Mouse (Mus musculus): ENCODE results near the gene Fam208a. TPM values are rescaled to one million over a fixed set of nuclear protein-coding genes. Genes with fewer than 3 reads are reported as not detected.

The Fam208a gene
- total and polyA plus RNA-seq, 3 experiments: 4.4 to 11.4 (median 8.2) TPM

DNA sequence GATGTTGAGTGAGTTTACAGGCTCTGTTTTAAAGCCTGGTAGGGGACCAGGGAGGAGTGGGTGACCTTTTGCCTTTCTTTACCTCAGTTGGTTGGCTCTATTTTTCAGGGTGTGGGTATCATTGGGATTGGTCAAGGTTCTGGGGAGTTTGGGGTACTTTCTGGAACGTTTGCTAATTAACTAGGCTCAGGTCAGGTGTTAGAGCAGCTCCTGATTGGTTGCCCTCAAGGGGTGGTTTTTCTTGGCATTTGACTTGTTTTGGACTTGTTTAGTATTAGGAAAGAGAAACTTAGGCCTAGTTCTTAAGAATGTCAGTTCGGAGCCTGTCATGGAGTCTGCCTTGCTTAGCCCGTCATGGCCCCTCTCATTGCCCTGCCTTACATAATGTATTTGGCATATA lies 8.2 kb downstream of the Fam208a start:
- Histone ChIP-seq H3K9me3 (replicated peaks; ENCODE audit: low read length) (peaks cover under 1% of the 10 kb centered on the region), H3K27me3 (replicated peaks) (no peaks in the 10 kb centered on the region), H3K9ac (ENCODE audit: insufficient read depth, low read depth) (no peak overlapping the region), H3K27ac (ENCODE audit: insufficient read depth, low read depth) (no peak overlapping the region), H3K4me3 (replicated peaks in 1 of 3; ENCODE audit: low read depth in 2 of 3, low read length in 2 of 3, poor library complexity in 1 of 3) (no peak overlapping the region), H3K4me1 (ENCODE audit: control insufficient read depth in 1 of 2, insufficient read depth in 2 of 2) (peaks cover 0 to 9% of the 10 kb centered on the region in 2 experiments; a peak in 1 of 4 replicates), H3K36me3 (replicated peaks in 1 of 2; ENCODE audit: control insufficient read depth in 1 of 2, insufficient read depth in 1 of 2, low read length in 1 of 2) (peaks cover 4 to 27% of the 10 kb centered on the region in 2 experiments), H3K79me2 (replicated peaks; ENCODE audit: control insufficient read depth, extremely low read depth, insufficient read depth, poor library complexity, severe bottlenecking) (peaks cover 3% of the 10 kb centered on the region; the same call in 1 of the 2 replicates), H3K4me2 (ENCODE audit: insufficient read depth, low read depth, poor library complexity, severe bottlenecking) (no peak overlapping the region)
- dilution Hi-C loops (cut with MboI; ENCODE audit: extremely low pct_ligation_motif_present, extremely low pct_unique_long_range_greater_than_20kb, low sequenced_read_pairs): no loop called here
- in situ Hi-C loops (cut with MboI; ENCODE audit: low pct_ligation_motif_present, low pct_unique_long_range_greater_than_20kb, low sequenced_read_pairs): no loop called here
- TF ChIP-seq KAT2A (IDR thresholded peaks at IDR 0.05; ENCODE audit: insufficient replicate concordance, low read length) (no peak), IRF4 (IDR thresholded peaks at IDR 0.05; ENCODE audit: low read depth, low read length) (no peak), ZNF384 (IDR thresholded peaks at IDR 0.05; ENCODE audit: low read depth, low read length) (no peak), NELFE (IDR thresholded peaks at IDR 0.05; ENCODE audit: low read depth, low read length) (no peak), RCOR1 (conservative IDR thresholded peaks at IDR 0.05; ENCODE audit: low read depth, low read length) (no peak), MAFK (IDR thresholded peaks at IDR 0.05; ENCODE audit: insufficient replicate concordance, low read length) (no peak), GABPA (IDR thresholded peaks at IDR 0.05; ENCODE audit: insufficient replicate concordance, low read depth, low read length) (no peak), E2F4 (IDR thresholded peaks at IDR 0.05; ENCODE audit: insufficient replicate concordance, low read depth, low read length) (no peak), POLR2A (IDR thresholded peaks at IDR 0.05; ENCODE audit: low read depth, low read length) (no peak), SIN3A (IDR thresholded peaks at IDR 0.05; ENCODE audit: low read length) (no peak), SMC3 (IDR thresholded peaks at IDR 0.05; ENCODE audit: low read depth, low read length) (no peak), PAX5 (IDR thresholded peaks at IDR 0.05; ENCODE audit: low read length) (no peak)
- no peak for DNase-seq (ENCODE audit: extremely low read depth)

GRCm38 (mm10) chr14:27440921-27441320 lies 12.3 kb downstream of the Fam208a start:
- peak; percentile 42 for TF ChIP-seq RAD21 (IDR thresholded peaks at IDR 0.05; ENCODE audit: low read depth, low read length)
- TF ChIP-seq ELF1 (IDR thresholded peaks at IDR 0.05; ENCODE audit: low read depth, low read length): no peak
- no peak for TF ChIP-seq MYC (IDR thresholded peaks at IDR 0.05; ENCODE audit: low read depth, low read length)
- peak; percentile 53 for TF ChIP-seq SMC3 (IDR thresholded peaks at IDR 0.05; ENCODE audit: low read depth, low read length)
- peak; percentile 12 to 61; a peak in 2 of 4 replicates for TF ChIP-seq CTCF (conservative IDR thresholded peaks at IDR 0.05 in 1 of 2, IDR thresholded peaks at IDR 0.05 in 1 of 2; ENCODE audit: low read depth in 2 of 2, low read length in 2 of 2)
- TF ChIP-seq JUN (IDR thresholded peaks at IDR 0.05; ENCODE audit: insufficient read depth, low read depth, low read length): no peak
- Histone ChIP-seq H3K27ac (ENCODE audit: insufficient read depth, low read depth) (no peak overlapping the region), H3K36me3 (replicated peaks in 1 of 2; ENCODE audit: control insufficient read depth in 1 of 2, insufficient read depth in 1 of 2, low read length in 1 of 2) (peaks cover 10 to 40% of the 10 kb centered on the region in 2 experiments), H3K9ac (ENCODE audit: insufficient read depth, low read depth) (no peak overlapping the region), H3K4me1 (ENCODE audit: control insufficient read depth in 1 of 2, insufficient read depth in 2 of 2) (peaks cover 0 to 9% of the 10 kb centered on the region in 2 experiments; a peak in 1 of 4 replicates), H3K27me3 (replicated peaks) (no peaks in the 10 kb centered on the region), H3K79me2 (replicated peaks; ENCODE audit: control insufficient read depth, extremely low read depth, insufficient read depth, poor library complexity, severe bottlenecking) (peaks cover 2% of the 10 kb centered on the region; the same call in 1 of the 2 replicates), H3K4me2 (ENCODE audit: insufficient read depth, low read depth, poor library complexity, severe bottlenecking) (no peak overlapping the region), H3K9me3 (replicated peaks; ENCODE audit: low read length) (no peaks in the 10 kb centered on the region), H3K4me3 (replicated peaks in 1 of 3; ENCODE audit: low read depth in 2 of 3, low read length in 2 of 3, poor library complexity in 1 of 3) (no peak overlapping the region)
- dilution Hi-C loops (cut with MboI; ENCODE audit: extremely low pct_ligation_motif_present, extremely low pct_unique_long_range_greater_than_20kb, low sequenced_read_pairs): no loop called here
- DNase-seq (ENCODE audit: extremely low read depth): peak; percentile 41
- in situ Hi-C loops (cut with MboI; ENCODE audit: low pct_ligation_motif_present, low pct_unique_long_range_greater_than_20kb, low sequenced_read_pairs): no loop called here

Measured in CH12.LX (cell line).